Mouse (Mus musculus) ES-E14 (cell line): Measurements from ENCODE around the gene Bcl2l11. TPM values are rescaled to one million over a fixed set of nuclear protein-coding genes. Genes with fewer than 3 reads are reported as not detected.
"Not testable (repeated sequence)": the region's sequence is repeated elsewhere in the genome, so short reads cannot be mapped to it uniquely, and the experiment has no call there.

Experiments
- DNase-seq: peaks from one replicate; pipeline ENCODE4 v3.0.0-alpha.2; 2013; ENCODE audit warnings: low read depth, low spot score
- H3K27ac ChIP-seq: 2 replicates; pipeline ENCODE4 v1.5.1; 2012; ENCODE audit warnings: low read depth, mild to moderate bottlenecking, low read length, moderate library complexity, mixed read lengths; ENCODE audit not compliant: poor library complexity, insufficient read depth, severe bottlenecking
- H3K36me3 ChIP-seq: 2 replicates; pipeline ENCODE4 v1.6.1; 2012; ENCODE audit warnings: mild to moderate bottlenecking, low read length, moderate library complexity, mixed read lengths; ENCODE audit not compliant: control insufficient read depth, poor library complexity, insufficient read depth, severe bottlenecking
- H3K4me1 ChIP-seq, 2 experiments: fragments of 150-350 bp in 1 of 2; sonication (generic) in 1 of 2; 2 replicates each; pipeline ENCODE4 v1.6.1; 2012; ENCODE audit warnings: low read length in 2 of 2, mild to moderate bottlenecking in 1 of 2, mixed read lengths in 1 of 2; ENCODE audit not compliant: control insufficient read depth in 2 of 2, insufficient read depth in 2 of 2, poor library complexity in 1 of 2
- H3K4me3 ChIP-seq, 2 experiments: fragments of 150-350 bp in 1 of 2; sonication (generic) in 1 of 2; 2 replicates each; pipeline ENCODE4 v1.5.1; 2012; ENCODE audit warnings: low read length in 2 of 2, low read depth in 1 of 2, mild to moderate bottlenecking in 1 of 2, mixed read lengths in 1 of 2; ENCODE audit not compliant: insufficient read depth in 1 of 2, poor library complexity in 1 of 2, severe bottlenecking in 1 of 2
- H3K9ac ChIP-seq: 2 replicates; pipeline ENCODE4 v1.6.1; 2012; ENCODE audit warnings: low read depth, mild to moderate bottlenecking, low read length, mixed read lengths; ENCODE audit not compliant: poor library complexity, insufficient read depth, severe bottlenecking
- H3K9me3 ChIP-seq: fragments of 150-350 bp; sonication (generic); 2 replicates; pipeline ENCODE4 v1.6.1; 2012; ENCODE audit warnings: low read depth, mild to moderate bottlenecking, low read length; ENCODE audit not compliant: control insufficient read depth, insufficient read depth
- CHD2 ChIP-seq: IDR thresholded peaks from 2 replicates; pipeline ENCODE4 v1.6.1; 2014; ENCODE audit warnings: mild to moderate bottlenecking, low read depth, low read length, inconsistent platforms
- HCFC1 ChIP-seq: IDR thresholded peaks from 2 replicates; pipeline ENCODE4 v1.6.1; 2012; ENCODE audit warnings: low read length, inconsistent platforms, borderline replicate concordance; ENCODE audit not compliant: insufficient read depth
- MAFK ChIP-seq: IDR thresholded peaks from 2 replicates; pipeline ENCODE4 v1.6.1; 2014; ENCODE audit warnings: mild to moderate bottlenecking, low read depth, low read length, inconsistent platforms; ENCODE audit not compliant: insufficient read depth
- ZC3H11A ChIP-seq: IDR thresholded peaks from 2 replicates; pipeline ENCODE4 v1.6.1; 2012; ENCODE audit warnings: low read depth, mild to moderate bottlenecking, inconsistent platforms, low read length, borderline replicate concordance
- ZNF384 ChIP-seq: IDR thresholded peaks from 2 replicates; pipeline ENCODE4 v1.6.1; 2012; ENCODE audit warnings: low read depth, low read length, inconsistent platforms
- in situ Hi-C, 2 experiments: fragments of 600-800 bp; cut with MboI; formaldehyde crosslinking; loops; one replicate each; pipeline ENCODE4 v1.15.1; 2025; ENCODE audit warnings: low sequenced_read_pairs in 2 of 2, inconsistent platforms in 1 of 2; ENCODE audit not compliant: unreplicated experiment in 2 of 2
- total RNA-seq: library from RNA; depleted of rRNA; stranded (reverse); fragments of 300-350 nt; gene quantifications from 2 replicates; pipeline ENCODE4 v1.2.3, GENCODE M21; 2012

The Bcl2l11 gene
- total RNA-seq, 1 experiment: 23.6 TPM

DNA sequence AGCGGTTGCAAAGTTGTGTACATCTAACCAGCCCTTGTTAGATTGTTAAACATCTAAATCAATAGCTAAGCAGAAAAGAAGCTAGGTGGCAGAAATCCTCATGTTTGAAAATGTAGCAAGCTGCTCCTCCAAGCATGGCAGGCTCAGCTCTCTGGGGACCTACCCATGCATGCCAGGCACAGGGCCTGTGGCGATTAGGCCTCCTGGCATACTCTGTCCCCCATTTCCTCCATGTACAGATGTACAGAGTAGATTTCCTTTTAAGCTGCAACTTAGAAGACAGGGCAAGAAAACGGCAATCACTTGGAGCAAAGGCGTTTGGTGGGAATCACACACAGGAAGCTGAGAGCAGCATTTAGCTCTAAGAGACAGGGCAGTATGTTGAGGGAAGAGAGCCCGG, 31.6 kb upstream of the Bcl2l11 start:
- Histone ChIP-seq H3K4me3 (no peak overlapping the region), H3K36me3 (no peaks in the 10 kb centered on the region), H3K9ac (no peak overlapping the region), H3K27ac (no peak overlapping the region), H3K4me1 (no peaks in the 10 kb centered on the region), H3K9me3 (no peaks in the 10 kb centered on the region)
- DNase-seq: no peak
- TF ChIP-seq MAFK (no peak), ZNF384 (no peak), ZC3H11A (no peak), HCFC1 (no peak), CHD2 (no peak)
- in situ Hi-C loops: no loop called here

DNA sequence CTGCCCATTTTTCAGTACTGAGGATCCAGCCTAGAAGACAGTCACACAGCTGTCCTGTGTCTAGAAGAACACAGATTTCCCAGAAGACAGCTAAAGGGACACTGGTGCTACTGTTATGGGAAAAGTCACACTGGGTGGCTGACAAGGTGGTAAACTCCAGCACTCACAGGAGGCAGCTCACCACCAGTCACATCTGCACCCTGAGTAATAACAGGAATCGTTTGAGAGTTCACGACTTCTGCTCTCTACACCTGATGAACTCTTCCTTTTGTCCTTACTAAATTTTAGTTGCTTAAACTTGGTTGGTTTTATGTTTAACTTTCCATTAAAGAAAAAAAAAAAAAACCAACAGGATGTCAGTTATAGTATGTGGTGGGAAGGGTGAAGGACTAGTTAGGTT, 31.2 kb upstream of the Bcl2l11 start:
- Histone ChIP-seq H3K36me3 (no peaks in the 10 kb centered on the region), H3K4me1 (no peaks in the 10 kb centered on the region), H3K9me3 (no peaks in the 10 kb centered on the region), H3K4me3 (no peak overlapping the region), H3K9ac (no peak overlapping the region), H3K27ac (no peak overlapping the region)
- no peak for DNase-seq
- TF ChIP-seq CHD2 (no peak), ZNF384 (no peak), HCFC1 (no peak), MAFK (no peak), ZC3H11A (no peak)
- in situ Hi-C loops: no loop called here

DNA sequence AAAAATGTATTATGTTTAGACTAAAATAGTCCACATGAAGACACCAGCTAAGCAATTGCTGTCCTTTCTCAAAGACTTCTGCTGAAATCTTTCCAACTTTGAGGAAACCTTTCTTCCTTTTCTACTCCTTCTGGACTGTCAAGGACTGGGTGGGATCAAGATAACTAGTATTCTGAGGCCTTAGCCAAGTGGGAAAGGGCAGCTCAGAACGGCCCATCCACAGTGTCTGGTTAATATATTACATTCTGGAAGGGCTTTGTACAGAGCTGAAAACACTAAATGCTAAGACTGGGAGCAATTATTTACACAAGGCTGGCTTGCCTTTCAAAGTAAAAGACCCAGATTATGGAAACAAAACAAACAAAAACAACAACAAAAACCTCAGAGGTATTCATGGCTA, 30.6 kb upstream of the Bcl2l11 start:
- no peak for TF ChIP-seq CHD2
- no peak for TF ChIP-seq MAFK
- H3K9ac ChIP-seq: no peak overlapping the region
- no peaks in the 10 kb centered on the region for H3K9me3 ChIP-seq
- no peak overlapping the region for H3K4me3 ChIP-seq
- no peaks in the 10 kb centered on the region for H3K36me3 ChIP-seq
- H3K27ac ChIP-seq: no peak overlapping the region
- H3K4me1 ChIP-seq: no peaks in the 10 kb centered on the region
- no peak for DNase-seq
- in situ Hi-C loops: no loop called here

DNA sequence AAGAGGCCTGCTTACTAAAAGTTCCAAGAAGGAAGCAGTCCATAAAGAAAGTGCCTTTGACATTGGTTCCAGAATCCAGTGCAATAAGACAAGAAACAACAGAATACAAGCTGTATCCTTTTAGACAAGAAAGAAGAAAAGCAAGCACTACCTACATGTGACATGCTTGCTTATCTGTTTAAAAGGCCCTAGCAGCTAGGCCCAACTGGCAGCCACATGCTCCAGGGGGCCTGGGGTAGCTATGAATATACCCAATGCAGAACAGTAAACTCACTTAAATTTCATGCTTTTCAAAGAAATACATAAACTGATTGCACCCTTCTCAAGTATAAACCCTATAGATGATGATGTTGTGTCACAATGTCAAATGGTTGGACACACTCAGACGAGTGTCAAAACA, 29.8 kb upstream of the Bcl2l11 start:
- TF ChIP-seq CHD2: no peak
- TF ChIP-seq ZC3H11A: no peak
- no peak for TF ChIP-seq ZNF384
- TF ChIP-seq MAFK: no peak
- TF ChIP-seq HCFC1: no peak
- Histone ChIP-seq H3K4me1 (peaks cover 0 to 4% of the 10 kb centered on the region in 2 experiments; a peak in 1 of 4 replicates), H3K9ac (no peak overlapping the region), H3K27ac (no peak overlapping the region), H3K36me3 (no peaks in the 10 kb centered on the region), H3K9me3 (no peaks in the 10 kb centered on the region), H3K4me3 (no peak overlapping the region)
- in situ Hi-C loops: no loop called here
- no peak for DNase-seq

DNA sequence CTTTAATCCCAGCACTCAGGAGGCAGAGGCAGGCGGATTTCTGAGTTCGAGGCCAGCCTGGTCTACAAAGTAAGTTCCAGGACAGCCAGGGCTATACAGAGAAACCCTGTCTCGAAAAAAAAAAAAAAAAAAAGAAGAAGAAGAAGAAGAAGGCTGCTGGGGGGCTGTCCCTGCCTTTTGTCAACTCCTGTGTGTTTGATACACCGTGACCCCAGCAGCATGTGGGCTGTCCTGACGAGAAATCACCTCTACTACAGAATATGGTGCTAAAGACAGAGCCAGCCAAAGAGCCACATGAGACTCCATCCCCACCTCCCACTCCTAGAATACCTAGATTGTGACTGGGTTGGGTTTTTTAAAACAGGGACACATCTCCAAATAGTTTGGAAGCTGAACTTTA, 27.7 kb upstream of the Bcl2l11 start:
- H3K4me3 ChIP-seq, DNase-seq, H3K36me3 ChIP-seq, H3K27ac ChIP-seq, H3K9ac ChIP-seq, H3K4me1 ChIP-seq, H3K9me3 ChIP-seq, in situ Hi-C loops: not testable (repeated sequence)
